Mouse (Mus musculus) MN1 (cell line): ENCODE measurements at regions not wholly inside any gene's neighbourhood (a gene's known extent, or its start where the extent isn't known, plus 50 kb on each side); places are given as distances from the start of the nearest gene placed in this dataset.
A peak's percentile ranks its signal among the peaks of the same experiment; 100 is the strongest.

Source experiments
- DNase-seq: peaks from one replicate; pipeline ENCODE4 v3.0.0-alpha.2; 2016; ENCODE audit warnings: low spot score

DNA sequence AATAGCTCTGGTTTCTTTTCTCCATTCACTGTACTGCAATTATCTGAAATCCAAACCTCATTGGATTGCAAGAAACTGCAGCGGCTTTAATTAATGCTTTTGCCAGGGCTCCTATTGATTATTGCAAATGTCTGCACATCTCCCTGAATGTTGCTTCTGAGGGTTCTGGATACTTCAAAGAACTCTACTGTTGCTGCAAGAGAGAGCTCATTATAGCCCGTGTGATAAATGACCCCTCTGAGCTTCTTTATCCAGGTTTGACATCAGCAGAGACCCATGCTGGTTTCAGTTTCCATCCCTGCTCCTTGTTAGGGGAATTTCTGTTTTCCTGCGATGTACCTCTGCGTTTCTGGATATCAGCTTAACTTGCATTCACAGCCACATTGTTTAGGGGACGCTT, 78.4 kb upstream of the Nav3 start:
- DNase-seq = no peak

DNA sequence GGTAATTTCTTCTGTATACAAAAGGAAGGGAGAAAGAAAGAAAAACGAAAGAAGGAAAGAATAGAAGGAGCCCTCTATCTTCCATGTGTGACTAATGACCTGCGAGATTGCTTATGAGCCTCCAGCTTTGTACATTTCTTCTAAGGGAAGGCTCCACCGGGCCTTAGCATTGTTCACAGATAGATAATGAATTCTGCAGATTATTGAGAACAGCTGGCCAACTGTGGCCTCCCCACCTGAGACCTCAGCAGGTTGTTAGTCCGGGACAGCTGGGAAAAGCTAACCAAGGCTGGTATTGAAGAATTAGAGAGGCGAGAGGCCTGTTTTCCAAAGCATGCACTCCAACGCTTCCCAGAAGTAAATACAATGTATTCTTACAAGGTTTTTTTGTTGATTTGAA, 86.7 kb upstream of the Nav3 start:
- no peak for DNase-seq

DNA sequence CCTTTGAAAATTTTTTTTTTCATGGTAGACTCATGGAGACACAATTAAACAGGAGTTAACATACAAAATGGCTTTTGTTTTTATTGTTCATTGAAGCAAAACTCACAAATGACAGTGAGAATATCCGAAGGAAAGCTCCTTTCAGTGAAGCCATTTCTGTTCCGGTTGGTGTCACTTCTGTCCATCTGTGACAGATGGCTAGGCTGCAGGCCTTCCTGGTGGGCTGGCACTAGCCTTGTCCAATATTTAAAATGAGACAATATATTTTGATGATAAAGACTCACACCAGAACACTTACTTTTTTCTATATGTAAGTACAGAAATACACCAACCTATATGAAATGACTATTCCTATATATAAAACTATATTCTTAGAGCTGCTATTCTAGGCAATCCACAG, 92.4 kb upstream of the Nav3 start:
- no peak for DNase-seq

DNA sequence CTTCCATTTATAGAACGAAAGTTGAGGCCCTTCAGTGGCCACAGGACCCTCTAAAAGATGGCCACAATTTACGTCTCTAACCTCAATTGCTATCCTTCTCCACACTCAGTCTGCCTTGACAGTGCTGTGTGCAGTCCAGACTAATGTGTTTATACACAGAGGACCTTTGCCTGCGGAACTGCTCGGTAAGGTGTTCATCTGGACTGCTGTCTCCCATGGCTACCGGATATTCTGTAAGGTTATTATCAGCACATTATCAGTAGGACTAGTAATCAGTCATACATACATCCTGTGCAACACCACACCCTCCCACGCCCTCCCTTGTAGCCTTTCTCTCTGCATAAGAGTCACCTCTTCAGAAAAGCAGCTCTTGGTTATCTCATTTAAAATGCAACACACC, 98.0 kb upstream of the Nav3 start:
- DNase-seq = no peak

DNA sequence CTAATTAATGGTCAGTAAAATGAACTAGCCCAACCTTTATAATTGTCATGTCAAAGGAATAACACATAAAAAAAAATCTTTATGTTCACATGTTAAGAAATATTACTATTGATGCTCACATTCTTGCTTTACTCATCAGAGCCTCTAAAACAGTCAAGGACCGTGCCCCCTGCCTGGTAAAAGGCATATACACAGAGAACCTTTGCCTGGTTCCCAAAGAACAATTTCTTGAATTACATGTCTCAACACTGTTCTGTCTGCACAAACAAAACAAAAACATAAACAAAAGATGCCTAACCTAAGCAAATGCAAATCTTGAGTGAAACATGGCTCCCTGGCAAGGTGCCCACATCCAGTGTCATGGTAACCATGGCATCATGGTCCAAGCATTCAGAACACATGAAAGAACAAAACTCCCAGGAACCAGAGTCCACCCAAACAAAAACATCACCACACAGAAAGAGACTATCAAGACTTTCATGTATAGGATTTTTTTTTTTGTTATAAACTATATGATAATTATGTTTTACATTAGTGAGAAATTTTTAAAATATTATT, 100.4 kb upstream of the Nav3 start:
- DNase-seq = no peak

DNA sequence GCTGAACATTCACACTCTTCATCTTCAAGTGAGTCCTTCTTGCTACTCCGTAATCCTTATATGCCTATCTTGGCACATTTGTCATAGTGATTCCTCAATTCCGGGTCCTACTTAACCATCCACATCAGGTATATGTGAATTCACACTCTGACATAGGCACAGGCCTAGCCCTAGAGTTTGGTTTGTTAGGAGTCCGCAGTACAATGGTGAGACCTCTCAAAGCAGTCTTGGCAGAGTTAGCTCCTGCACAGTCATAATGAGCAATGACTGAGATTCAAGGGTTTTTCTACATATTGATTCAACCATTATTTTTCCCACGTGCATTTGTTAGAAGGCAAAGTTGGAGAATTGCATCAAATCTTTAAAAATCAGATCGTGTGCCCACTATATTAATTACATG, 107.1 kb upstream of the Nav3 start:
- no peak for DNase-seq

DNA sequence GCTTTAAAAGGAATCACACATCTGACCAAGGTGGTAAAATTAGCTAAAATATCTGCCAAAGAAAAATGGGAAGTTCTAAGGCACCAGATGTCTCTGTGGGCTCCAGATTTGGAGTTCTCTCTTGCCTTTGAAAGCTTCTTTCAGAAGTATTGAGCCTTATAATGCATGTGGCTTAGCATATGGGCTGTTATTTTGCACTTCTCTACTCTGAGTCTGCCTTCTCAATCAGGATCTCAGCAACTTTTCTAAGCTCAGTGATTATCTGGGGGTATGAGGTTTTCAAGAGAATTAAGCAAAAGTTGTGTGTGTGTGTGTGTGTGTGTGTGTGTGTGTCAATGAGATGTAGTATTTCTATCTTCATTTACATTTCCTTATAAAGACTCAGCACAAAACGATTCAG, 107.6 kb upstream of the Nav3 start:
- DNase-seq = no peak

DNA sequence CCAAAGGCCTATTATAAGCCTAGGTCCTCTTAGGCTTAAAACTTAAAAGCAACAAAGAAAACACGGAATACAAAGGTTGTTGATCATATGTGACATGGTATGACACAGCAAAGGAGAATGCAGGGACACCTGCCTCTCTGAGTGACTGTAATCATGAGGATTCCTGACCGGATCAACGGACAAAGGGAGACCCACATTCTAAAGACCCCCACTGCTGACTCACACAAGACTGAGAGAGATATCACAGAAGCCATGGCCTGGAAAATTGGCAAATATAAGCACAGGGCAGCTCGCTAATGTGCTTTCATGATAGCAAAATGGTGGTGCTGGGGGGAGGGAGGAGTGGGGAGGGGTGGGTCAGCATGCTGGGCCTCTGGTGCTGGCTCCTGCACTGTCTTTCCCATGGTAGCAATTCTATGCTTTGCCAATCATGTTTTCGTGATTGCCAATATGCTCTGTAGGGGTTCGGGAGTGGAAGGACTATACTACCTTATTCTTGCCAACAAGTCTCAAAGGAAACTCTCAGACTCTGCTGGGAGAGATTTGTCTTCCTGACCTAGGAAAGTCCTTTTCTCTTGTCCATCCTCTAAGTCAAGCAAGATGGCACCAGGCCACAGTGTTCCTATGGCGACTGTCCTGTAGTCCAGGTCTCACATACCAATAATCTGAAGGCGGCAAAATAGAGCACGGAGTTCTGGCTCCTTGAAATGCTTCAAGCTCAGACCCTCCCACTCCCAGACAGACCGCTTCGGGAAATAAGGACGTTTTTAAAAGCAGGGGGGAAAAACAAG, 110.5 kb upstream of the Nav3 start:
- DNase-seq = no peak

DNA sequence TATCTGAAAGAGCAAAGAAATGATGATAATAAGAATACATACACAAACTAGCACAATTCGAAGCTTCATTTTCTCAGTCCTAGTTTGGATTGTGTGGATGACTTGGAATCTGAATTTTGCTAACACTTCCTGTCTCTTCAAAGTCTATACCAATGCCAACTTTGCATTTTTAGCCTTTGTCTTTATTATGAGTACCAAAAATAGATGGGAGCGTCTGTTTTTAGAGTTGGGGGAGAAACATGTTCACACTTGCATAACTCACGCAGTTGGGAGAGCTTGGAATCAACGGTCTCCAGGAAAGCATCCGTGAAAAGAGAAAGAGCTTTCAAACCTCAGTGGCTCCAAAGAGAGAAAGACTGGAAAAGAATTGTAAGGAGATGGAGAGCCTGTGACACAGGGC, 114.5 kb upstream of the Nav3 start:
- DNase-seq = no peak

DNA sequence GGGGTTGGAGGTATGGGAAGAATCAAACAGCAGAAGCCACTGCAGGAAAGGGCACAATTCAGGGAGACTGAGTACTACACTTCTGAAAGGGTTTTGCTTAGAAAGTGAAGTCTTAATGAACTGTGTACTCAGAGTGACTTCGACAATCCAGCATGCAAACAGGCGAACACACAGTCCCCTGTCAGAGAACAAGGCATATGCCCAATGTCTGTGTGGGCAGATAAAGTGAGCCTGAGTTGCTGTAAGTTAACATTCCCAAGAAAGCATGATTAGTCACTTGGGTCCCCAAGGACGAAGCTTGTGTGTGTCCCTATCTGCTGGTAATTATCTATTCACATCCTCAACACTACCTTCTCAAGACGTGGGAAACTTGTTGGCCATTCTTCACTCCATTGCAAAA, 115.2 kb upstream of the Nav3 start:
- no peak for DNase-seq

DNA sequence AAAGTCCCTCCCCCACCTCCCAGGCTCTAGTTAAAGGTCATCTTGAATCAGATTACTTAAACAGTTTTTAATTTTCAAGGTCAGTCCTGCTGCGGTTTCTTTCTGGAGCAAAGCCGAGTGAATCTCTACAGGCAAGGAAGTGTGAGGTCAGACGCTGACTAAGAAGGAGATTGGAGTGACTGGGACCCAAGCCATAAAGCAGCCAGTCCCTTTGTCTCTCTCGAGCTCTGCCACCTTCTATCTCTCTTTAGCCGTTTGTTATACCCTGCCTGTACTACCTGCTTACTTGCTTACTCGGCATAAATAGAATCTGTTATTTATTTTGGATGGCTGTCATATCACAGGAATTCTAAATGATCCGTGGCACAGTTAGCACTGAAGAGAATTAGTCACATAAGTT, 117.5 kb upstream of the Nav3 start:
- DNase-seq = no peak

DNA sequence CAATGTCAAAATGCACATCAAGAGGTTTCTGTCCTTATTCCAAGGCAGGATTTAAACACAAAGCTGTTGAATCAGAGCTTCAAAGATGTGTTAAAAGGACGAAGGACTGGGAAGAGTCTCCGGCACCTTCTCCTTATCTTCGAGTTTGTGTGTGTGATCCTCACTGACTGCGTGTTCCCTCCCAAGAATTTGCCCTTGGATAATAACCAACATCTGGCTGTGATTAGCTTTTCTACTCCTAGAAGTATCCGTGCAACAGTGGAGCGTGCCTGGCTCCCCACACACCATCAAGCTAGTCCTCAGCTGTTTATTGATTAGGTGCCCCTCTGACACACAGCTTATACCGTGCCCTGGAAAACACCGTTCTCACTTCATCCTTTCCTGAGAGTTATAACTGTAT, 130.0 kb upstream of the Nav3 start:
- no peak for DNase-seq

DNA sequence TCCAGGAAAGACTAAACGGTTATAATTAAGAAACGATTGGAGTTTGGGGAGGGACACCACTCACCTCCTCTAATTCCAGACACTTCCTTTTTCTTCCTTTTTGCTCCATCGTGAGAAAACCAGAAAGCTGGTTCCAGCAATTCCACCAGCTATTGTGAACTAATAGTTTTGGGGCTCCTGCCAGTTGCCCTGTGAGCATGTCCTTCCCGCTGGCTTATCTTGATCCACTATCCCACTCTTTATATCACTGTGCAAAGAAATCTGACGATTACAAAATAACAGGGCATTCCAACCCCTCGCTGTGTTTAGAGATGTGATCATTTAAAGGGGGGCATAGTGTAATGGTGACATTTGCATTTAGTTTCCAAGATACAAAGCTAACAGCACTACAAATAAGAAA, 130.5 kb upstream of the Nav3 start:
- no peak for DNase-seq

DNA sequence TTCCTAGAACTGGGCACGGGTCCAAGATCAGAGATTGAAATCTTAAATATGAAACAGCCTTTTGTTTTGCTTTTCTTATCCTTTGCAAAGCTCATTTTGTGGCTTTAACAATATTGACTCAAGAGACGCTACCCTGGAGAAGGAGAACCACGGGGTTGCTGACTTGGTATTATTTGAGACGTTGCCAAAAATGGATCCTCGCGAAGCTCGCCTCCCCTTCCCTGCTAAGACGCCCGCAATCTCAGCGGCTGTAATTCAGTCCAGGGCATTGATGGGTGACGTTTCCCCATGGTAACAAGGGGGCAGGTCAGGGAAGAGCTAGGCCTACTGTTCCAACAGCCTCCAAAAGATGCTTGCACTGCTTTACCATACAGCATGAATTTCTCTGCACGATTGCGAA, 131.5 kb upstream of the Nav3 start:
- DNase-seq = peak; percentile 33

DNA sequence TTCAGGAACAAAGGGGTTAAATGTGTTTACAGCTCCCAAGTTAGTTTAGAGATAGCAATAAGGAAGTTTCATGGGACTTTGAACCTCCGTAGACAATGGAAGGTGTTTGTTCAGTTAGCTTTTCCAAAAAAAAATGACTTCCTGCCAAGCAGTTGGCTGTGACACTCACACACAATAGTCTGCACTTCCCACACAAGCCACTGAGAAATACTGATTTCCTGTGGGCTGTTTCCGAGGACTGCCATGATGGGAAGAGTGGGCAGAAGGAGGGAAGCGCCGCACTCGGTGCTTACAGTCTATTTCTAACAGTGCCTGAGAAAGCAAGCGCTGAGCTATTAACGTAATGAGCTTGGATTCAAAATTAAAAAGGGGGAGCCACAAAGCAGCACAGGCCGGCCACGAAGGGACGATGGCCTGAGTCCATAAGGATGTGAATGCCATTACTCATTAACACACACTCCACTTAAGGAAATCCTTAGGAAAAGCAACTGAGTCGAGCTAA, 144.4 kb upstream of the Nav3 start:
- DNase-seq = no peak

DNA sequence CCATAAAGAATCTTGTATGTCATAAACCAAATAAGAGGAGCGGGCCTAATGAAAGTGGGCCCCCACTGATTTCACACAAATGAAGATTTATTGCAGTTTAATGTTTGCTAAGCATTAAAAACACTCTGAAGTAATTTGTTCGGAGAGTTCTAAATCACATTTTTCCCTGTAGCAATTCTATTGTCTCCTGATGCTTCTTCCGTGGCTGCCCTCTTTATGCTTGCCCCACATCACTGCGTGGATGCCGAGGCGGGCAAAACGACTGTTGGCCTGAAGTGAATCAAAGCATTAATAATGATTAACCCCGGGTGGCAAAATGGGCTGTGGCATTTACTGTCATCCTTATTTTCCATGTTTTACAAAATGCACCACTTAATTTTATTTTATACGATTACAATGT, 134.9 kb upstream of the E2f7 start:
- no peak for DNase-seq

DNA sequence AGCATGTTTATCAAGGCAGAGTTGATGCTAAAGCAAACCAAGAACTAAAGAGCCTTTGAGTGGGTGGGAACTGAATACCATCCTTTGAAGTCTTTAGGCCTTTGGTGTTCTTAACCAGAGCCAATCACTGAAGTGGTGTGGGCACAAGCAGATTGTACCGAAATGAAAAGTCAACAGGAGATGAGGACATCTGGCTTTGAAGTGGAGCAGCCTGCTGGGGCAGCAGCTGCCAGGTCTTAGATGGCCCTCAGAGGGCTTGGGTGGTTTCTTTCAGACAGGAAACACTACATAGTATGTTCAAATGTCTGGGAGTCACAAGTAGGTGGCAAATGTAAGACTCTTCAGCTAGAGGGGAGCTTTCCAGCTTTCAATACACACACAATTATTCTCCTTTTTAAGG, 128.2 kb upstream of the E2f7 start:
- no peak for DNase-seq

DNA sequence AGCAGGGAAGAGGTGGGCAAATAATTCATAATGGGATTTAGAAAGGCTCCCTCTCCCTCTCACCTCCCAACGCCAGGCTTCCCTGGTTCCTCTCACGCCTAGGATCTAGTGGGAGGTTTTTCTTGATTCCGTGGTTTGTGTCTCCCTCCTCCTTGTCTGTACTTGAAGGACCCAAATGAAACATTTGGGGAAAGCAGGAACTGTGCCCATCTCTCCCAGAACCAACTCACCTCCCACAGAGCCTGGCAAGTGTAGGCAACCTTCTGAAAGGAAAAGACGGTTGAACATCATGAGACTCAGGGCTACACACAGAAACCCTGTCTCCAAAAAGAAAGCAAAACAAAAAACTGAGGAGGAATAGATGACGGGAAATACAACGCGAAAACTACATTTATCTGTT, 126.0 kb upstream of the E2f7 start:
- no peak for DNase-seq

DNA sequence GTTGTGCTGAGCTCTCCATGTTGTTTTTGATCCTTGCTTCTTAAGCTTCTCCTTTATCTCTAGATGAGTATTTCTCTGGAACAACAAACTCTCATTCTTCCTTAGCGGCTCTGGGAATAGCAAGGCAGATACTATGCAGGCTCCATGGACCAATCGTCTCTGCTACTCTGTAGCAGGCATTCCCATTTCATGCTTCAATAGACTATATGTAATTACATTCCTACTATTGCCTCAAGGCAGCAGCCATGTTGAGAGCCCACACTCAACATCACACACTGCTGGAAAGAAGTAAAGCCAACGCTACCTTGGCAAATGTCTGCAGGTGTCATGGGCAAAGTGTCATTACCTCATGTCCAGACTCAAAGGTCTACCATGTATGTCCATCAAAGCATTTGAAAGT, 119.6 kb upstream of the E2f7 start:
- DNase-seq = no peak

DNA sequence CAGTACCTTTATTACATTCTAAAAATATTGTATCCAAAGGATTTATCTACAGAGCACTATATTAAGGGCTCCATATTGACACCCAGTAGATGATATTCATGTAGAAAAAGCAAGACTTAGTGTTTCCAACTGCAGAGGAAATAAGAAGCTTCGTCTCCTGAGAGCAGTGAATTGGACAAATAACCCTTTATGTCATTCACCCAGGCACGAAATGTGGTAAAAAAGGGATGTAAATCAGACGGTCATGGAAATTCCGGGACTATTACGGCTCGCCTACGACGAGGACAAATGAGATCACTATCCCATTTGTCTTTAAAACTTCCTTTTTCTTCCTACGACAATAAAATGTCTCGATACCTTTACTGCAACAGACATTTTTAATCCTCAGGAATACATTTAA, 104.8 kb upstream of the E2f7 start:
- DNase-seq = no peak

DNA sequence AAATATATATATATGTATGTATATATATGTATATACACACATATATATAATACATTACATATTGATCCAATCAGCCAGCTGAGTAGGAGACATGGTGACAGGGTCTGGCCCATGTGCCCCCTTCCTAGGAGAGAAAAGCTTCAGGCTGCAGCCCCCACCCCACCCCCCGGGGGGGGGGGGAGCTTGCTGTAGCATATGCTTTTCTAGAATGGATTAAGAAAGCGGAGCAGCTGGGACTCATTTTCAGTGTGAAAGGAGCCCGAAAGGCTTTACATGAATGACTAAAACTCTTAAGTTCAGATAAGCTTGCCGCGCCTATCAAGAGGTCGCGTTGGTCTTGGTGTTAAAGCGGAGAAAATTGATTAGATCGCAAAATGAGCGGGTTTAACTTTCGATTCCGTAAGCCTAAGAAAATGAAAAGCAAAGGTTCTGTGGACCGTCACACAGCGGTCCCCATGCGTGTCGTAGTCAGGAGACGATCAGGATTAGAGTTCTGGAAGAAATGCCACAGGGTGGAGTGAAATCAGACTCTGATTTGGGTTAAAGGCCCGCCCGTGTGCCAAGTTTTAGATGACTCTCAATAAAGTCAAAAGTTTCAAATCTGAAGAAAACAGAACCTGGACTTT, 103.1 kb upstream of the E2f7 start:
- DNase-seq = no peak

DNA sequence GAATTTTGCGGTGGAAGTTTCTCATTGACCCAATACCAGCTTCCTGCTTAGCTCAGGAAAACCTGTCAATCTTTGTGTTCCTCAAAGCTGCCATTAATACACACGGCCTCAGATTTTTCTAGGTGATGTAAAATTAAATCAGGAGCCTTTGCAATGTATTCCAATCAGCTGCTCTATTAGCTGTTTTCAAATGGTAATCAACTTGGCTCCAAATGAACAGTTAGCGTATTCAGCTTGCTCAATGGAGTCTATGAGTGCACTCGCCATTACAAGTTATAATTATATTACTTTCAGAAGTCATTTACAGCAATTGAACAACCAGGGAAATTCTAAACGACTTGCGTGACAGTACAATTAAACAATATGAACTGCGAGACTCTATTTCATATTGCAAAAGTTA, 97.6 kb upstream of the E2f7 start:
- no peak for DNase-seq

DNA sequence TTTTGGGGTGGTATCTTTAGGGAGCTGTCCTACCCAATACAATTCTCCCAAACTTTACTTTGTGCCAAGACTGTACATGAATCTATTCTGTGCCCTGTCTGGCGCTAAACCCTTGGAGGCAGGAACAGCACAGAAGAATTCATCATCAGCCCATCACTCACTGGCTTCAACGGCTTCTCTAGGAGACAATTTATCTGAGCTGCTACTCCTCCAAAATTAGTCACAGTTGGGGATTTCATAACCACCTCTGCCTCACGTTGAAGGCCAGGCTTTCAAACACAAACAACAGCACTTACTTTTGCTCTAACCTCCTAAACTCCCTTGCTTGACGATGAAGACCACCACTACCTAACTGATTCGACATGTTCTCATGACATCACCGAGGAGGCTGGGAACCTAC, 95.1 kb upstream of the E2f7 start:
- no peak for DNase-seq

DNA sequence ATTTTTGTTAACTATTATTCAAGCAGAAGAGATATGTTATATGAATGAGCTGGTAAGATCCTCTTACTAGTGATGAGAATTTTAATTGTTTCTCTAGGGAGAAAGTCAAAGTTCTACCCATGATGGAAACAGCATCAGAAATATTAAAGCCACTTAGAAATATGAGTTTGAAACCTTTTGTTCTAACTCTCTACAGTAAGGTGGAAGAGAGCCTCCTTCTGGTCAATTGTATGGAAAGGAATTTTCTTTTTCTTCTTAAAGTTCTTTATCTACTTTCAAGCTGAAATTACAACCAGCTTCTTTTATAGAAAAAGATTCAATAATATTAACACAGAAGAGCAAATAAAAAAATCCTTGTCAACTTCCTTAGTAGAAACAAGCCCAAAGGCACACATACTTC, 94.4 kb upstream of the E2f7 start:
- no peak for DNase-seq
